Mouse (Mus musculus): ENCODE data around the gene 4930455H04Rik. TPM values are rescaled to one million over a fixed set of nuclear protein-coding genes. Genes with fewer than 3 reads are reported as not detected.

The 4930455H04Rik gene
- not detected for total RNA-seq (2021)
- long read RNA-seq, experiment 1 = 0 reads
- long read RNA-seq, experiment 2 = 0 reads

DNA sequence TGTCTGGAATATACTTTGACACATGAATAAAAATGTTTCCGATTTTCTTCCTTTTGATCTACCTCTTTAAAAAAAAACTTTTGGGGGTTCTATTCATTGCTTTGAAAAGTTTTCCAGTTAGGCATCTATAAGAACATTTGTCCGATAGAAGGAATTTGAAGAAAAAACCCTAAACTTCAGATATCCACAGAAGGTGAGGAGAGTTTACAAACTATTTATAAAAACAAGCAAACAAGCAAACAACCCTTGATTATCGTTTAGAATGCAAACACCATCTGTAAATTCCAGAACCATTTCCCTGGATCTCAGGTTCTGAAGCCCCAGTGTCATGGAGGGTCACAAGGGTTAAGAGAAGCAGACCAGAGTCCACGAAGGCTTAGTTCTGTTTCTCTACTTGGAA is at the start of gene 4930455H04Rik:
Gene 4930455H04Rik (plus strand): TSS at position 301 of the 400 bp plus-strand sequence.
- no peak for DNase-seq (ENCODE audit: low spot score in 2 of 2)

GRCm38 (mm10) chr3:116921535-116921934 is 46.5 kb upstream of the 4930455H04Rik start:
- no peak for DNase-seq (ENCODE audit: low spot score in 2 of 2)

- DNase-seq (ENCODE audit: low spot score in 2 of 2) = no peak
Observed at GRCm38 (mm10) chr3:116923042-116923441, 45.0 kb upstream of the 4930455H04Rik start.

DNA sequence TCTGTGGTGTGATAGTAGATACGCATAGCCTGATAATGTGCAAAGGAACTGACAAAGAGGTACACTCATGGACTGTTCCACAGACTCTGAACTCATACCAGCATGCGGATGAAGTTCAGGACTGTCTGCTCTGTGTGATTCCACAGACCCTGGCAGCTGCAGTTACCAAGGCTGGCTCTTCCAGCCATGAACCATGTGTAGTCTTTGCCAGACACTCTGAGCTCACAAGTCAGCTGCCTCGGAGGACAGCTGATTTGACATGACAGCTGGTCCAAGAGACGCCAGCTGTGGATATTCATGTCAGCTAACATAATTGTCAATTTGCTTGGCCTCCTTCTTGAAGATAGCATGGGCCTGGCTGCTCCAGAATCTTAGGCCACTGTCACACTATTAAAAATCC is 39.1 kb upstream of the 4930455H04Rik start:
- no peak for DNase-seq (ENCODE audit: low spot score in 2 of 2)

- DNase-seq (ENCODE audit: low spot score in 2 of 2) = no peak
Observed at GRCm38 (mm10) chr3:116933158-116933557, 34.9 kb upstream of the 4930455H04Rik start.

DNA sequence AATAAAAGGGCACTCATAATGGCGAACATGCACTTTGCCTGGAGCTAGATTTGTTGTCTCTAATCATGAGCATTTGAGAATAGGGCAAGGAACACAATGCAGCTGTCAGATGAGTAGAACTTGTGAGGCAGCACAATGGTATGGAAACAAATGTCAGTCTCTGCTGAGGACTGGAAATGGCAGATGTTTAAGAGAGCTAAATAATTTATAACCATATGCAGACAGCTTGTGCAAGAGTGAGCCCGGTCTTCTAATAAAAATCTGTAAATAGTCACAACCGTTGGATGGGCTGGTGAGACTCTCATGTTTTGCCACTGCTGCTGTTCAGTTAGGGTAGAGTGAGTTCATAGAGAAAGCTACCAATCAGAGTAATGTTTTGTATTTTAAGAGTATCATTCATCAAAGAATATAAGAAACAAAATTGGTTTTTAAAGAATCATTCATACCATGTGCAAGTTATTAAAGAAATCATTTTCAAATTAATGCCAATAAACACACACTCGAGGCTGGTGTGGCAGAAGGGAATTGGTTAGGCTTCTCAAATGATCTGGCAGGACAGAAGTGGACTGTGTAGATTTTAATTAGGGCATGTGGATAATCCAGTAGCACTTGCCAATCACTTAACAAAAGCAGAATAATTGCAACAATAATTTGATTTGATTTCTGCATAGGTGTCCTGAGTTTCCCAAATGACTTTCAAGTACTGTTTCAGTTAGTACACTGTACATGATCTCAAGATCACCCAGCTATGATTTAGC is 31.0 kb upstream of the 4930455H04Rik start:
- no peak for DNase-seq (ENCODE audit: low spot score in 2 of 2)

DNA sequence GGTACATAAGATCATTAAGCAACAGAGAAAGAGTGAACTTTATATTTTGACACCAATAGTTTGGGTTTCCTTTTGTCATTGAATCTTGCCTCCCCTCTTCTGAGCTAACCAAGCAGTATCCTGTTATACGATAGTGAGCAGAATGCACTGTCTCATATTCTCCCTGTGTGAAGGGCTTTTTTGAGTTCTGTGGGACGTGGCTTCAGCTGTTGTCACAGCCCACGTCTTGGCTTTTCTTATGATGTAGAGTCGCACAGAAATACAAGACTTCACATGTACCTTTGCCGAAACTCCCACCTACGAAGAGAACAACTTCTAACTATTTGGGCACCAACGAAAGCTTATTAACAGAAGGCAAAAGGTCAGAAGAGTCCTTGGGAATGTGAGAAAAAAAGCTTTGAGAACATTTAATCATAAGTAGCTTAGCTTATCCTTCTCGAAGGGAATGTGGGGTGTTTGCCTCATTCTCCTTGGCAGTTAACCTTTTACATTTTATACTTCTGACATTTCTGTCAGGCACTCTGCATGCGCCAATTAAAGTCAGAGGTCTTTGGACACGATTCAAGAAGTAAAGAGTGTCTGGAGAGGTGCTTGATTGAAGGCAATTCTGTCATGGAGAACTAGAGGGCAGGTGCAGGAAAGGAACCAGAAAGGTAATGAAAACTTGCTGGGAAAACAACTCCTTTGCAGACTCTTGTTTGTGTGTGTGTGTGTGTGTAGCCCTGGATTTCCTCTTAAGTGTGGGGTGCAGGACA is 27.1 kb upstream of the 4930455H04Rik start:
- DNase-seq (ENCODE audit: low spot score in 2 of 2) = no peak

DNA sequence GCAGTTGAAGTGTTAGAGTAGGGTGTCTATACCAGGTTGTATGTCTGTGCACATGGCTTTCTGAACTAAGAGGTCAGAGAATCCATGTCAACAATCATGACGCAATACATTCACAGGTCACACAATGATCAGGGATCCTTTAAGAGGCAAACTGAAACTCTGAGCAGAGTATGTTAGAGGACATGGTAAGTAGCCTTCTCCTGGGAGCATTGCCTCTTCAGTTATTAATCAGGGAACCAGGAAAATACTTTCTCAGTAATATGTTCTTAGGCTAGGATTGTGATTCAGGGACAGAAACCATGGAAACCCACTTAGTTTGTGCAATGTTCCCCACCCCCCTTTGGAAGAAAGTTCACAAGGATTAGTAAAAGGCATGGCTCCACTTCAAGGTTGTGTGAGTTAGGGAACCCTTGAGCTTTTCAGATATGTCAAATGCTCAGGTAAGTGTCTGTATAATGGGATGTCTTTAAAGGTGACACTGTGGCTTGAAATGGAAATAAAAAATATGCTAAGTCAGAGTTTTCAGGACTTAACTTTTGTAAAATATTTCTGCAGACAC is 26.4 kb upstream of the 4930455H04Rik start:
- no peak for DNase-seq (ENCODE audit: low spot score in 2 of 2)

GRCm38 (mm10) chr3:116942751-116943150 is 25.3 kb upstream of the 4930455H04Rik start:
- DNase-seq (ENCODE audit: low spot score in 2 of 2) = no peak

GRCm38 (mm10) chr3:116943422-116943821 is 24.6 kb upstream of the 4930455H04Rik start:
- DNase-seq (ENCODE audit: low spot score in 2 of 2) = no peak

- DNase-seq (ENCODE audit: low spot score in 2 of 2) = no peak
Observed at GRCm38 (mm10) chr3:116946476-116946875, 21.6 kb upstream of the 4930455H04Rik start.

DNA sequence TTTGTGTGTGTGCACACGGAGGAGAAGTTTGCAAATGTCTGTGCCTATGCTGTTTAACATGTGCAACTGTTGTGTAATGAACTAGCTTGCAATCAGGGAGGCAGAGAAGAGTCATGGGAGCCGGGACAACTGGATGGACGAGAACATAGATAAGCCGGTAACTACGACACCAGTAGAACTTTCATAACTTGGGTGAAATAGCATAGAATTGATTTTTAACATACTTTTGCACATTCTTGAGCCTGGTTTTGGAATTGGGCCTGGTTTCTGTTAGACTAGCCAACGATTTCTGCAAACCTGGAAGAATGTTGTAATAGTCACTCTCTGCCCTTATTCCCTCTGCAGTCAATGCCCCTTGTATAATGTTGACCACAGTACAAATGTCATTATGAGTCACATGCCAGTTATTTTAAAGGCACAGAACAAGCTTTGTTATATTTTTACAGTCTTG is 17.4 kb upstream of the 4930455H04Rik start:
- no peak for DNase-seq (ENCODE audit: low spot score in 2 of 2)

DNA sequence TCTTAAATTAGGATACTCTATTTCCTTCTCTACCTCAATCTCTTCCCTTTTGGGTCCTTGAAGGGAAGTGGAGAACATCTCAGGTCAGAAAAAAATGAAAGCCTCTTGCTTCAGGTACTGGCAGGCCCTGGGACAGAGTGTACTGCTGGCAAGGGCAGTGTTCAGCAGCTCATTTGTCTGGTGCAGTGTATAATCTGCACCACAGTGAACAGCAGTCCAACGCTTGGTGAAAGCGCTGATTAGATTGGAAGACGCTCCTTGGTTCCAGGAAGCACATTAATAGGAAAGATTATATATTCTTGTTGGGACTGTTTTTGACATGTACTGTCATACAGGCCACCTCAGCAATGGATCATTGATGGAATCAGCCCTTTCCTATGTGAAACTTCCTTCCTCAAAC is 16.6 kb upstream of the 4930455H04Rik start:
- DNase-seq (ENCODE audit: low spot score in 2 of 2) = no peak

DNA sequence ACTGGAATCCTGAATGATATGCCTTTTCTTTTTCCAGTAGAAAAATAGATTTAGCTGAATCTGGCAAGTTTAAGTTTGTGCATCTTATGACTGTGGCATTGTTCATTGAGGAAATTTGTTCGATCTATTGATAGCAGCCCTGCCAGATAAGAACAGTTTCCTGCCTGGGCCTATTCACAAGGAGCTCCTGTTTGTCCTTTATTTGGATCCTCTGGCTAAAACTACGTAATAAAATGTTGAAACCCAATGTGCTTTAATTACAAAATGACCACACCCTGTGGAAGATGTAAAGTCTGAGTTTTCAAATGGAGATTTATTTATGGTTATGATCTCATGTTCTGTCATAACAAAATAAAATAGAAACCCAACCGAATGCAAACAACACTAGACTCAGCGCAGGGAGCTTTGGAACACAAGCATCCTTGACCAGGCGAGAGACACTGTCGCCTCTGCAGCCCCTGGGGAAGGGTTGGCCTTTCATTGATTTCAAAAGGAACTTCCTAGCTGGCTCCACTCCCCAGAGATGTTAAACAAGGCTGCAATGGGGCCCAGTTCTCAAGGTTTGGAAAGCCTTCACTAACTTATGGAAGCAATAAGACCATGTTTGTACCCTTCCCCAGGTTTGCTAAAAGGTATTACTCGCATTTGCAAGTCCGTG is 15.7 kb upstream of the 4930455H04Rik start:
- DNase-seq (ENCODE audit: low spot score in 2 of 2) = no peak

- no peak for DNase-seq (ENCODE audit: low spot score in 2 of 2)
Observed at GRCm38 (mm10) chr3:116953366-116953765, 14.7 kb upstream of the 4930455H04Rik start.

DNA sequence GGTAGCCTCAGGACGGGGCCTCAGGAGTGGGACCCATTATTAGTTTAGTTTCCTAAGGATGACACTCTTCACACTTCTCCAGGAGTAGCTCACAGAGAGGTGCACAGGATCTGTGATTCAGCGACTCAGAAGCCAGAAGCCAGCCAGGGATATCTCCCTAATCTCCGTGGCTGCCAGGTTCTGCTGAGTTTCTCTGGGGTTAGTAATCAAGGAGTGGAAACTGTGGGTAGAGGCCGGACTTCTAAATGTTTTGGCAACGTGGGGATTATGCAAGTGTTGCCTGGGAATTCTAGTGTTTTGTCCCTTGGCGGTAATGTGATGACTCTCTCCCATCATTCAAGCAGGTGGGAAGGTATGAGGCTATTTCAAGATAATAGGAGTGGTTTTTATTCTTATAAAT is 13.0 kb upstream of the 4930455H04Rik start:
- no peak for DNase-seq (ENCODE audit: low spot score in 2 of 2)

DNA sequence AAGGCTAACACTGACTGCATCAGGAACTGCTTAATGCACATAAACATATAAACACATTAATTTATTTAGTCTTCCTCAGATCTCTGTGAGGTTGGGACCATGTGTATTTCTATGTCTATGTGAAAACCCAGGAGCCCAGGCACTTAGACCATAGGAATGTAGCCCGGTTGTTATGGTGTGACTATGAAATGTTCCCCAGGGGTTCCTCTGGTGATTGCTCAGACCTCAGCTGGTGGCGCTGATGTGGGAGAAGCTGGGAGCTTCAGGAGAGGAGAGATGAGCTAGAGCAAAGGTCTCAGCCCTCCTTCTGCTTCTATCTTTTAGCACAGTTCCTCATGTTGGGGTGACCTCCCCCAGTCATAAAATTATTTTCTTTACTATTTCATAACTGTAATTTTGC is 7.7 kb upstream of the 4930455H04Rik start:
- DNase-seq (ENCODE audit: low spot score in 2 of 2) = no peak

- no peak for DNase-seq (ENCODE audit: low spot score in 2 of 2)
Observed at GRCm38 (mm10) chr3:116961354-116962142, 6.5 kb upstream of the 4930455H04Rik start.

DNA sequence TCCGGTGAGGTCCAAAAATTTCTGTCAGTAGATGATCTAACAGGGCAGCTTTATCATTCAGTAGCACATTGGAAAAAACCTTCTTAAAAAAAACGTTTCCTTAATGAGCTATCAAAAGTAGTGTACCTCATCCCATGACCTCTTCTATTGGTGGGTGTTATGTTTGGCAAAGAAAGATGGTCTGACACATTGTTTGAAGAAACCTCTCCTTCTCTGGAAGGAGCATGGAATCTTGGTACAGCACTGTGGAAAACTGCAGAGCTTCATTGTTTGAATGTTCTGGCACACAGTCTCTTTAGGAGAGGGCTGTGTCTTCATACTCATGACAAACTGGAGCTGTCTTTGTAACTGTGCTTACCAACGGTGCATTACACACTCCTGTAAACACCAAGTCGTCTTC is 4.9 kb upstream of the 4930455H04Rik start:
- no peak for DNase-seq (ENCODE audit: low spot score in 2 of 2)

DNA sequence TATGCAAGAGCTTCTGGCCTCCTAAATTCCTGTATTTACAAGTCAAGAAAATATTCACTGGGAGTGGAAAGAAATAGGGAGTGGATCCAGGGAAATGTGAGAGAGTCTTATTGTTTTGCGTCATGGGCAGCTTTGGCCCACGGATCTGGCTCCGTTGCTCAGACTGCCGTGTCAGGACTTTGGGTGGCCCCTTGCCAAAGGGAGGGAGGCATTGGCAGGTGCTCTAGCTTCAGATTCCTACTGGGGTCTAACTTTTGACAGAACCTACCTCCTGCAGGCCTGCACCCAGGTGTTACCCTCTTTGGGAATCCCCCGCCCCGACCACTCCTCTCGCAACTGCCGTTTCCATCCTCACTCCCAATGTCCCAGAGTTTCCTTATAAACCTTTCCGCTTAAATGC is 3.6 kb upstream of the 4930455H04Rik start:
- no peak for DNase-seq (ENCODE audit: low spot score in 2 of 2)

DNA sequence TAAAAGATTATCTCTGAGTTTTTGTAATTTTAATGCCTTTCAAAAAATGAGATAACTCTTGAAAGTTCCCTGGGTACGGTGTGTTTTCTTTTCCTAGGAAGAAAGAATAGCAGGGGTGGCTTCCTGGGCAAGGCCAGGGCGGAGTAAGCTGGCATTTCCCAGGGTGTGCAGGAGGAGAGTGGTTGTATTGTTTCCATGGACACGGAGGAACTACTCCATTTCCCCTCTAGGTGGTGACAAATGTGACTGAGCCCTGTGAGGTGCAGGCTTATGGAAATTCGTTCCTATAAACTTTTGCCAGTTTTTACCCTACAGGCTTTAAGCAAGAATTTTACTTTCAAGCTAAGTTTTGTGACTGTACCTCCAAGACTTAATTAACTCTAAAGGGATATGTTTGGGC is 1.8 kb upstream of the 4930455H04Rik start:
- no peak for DNase-seq (ENCODE audit: low spot score in 2 of 2)

Data from adrenal gland, postnatal 4 days (tissue).